Mouse (Mus musculus): ENCODE measurements around the gene March1.

- no peak for TF ChIP-seq CTCF (IDR thresholded peaks at IDR 0.05; ENCODE audit: low read depth)
- TF ChIP-seq EP300 (optimal IDR thresholded peaks at IDR 0.05) = no peak
Measured at GRCm38 (mm10) chr8:66209553-66209952, 591.9 kb downstream of the March1 start.
